Mouse (Mus musculus) adrenal gland, postnatal 4 days (tissue): ENCODE measurements around the gene Il1rapl2. TPM values are rescaled to one million over a fixed set of nuclear protein-coding genes. Genes with fewer than 3 reads are reported as not detected.

Experiments used
- DNase-seq, 2 experiments: peaks; one replicate each; pipeline ENCODE4 v3.0.0; 2021 to 2022; ENCODE audit warnings: low spot score in 2 of 2, mixed read lengths in 2 of 2
- long read RNA-seq, 2 experiments: library from polyadenylated mRNA; stranded (forward); transcript quantifications; one replicate each; pipeline ENCODE4 v2.0.0; 2021
- total RNA-seq, 2 experiments: library from RNA; stranded (reverse); gene quantifications; 2 replicates each; pipeline ENCODE4 v1.2.3; 2021

The Il1rapl2 gene
- 1 to 10 TPM in 1 of 2 experiments, under 1 TPM in 1; 0.62 to 2.1 TPM for total RNA-seq
- long read RNA-seq, experiment 1, partial matches to known transcripts, result 0 of 1 reads
- long read RNA-seq, experiment 1, other reads (novel, unspliced or antisense), result 1 of 1 reads
- long read RNA-seq, experiment 2, result 0 reads

DNA sequence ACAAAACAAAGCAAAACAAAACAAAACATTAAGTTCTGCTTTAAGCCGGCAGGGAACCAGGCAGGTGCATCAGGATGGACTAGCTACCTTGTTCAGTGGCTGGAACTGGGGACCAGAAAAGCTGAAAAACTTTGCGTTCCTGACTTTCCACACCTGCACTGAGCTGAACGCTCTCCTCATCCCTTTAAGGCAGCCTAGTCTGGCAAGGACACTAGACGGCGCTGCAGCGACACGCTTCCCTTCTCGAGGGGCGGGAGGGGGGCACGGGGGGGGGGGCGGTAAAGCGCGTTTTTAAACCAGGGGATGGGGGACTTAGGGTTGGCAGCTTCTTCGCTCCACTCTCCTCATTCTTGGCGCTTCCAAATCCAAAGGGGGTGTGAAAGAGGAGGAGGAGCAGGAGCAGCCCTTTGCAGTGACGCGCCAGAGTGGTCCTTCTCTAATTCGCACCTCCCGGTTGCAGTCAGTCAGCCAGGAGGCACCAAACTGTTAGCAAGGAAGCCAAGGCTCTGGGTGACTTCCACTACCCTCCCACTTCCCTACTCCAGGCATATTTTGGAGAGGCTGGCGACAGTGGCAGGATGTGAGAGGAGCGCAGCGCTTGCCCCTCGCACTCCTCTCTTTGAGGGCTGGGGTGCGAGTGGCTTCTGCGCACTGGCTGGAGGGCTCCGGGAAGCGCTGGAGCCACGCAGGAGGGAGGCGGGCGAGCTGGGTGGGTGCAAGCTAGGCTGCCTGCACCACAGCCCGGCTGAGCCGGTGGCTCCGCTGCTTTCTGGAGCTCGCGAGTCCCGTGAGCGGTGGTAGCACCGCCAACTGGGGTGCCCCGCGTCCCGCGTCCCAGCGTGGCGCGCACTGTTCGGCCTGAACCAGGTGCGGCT is at the start of gene Il1rapl2:
TSS of gene Il1rapl2 (plus strand) at position 288 of the 875 bp plus-strand sequence.
- DNase-seq, result no peak

DNA sequence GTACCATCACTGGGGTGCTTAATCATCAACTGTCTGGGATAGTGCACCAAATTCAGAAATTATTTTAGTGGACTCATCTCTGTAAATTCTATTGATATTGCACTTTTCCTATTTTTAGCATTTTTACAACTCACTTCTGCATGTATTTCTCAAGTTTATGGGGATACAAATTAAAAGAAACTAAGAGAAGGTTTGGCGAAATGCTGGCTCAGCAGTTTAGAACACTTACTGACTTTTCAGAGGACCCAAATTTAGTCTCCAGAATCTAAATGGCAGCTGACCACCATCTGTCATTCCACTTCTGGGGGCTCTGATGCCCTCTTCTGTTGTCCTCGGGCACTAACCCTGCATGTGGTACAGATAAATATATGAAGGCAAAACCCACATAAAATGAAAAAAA is 22.1 kb upstream of the Il1rapl2 start:
- DNase-seq, result no peak

DNA sequence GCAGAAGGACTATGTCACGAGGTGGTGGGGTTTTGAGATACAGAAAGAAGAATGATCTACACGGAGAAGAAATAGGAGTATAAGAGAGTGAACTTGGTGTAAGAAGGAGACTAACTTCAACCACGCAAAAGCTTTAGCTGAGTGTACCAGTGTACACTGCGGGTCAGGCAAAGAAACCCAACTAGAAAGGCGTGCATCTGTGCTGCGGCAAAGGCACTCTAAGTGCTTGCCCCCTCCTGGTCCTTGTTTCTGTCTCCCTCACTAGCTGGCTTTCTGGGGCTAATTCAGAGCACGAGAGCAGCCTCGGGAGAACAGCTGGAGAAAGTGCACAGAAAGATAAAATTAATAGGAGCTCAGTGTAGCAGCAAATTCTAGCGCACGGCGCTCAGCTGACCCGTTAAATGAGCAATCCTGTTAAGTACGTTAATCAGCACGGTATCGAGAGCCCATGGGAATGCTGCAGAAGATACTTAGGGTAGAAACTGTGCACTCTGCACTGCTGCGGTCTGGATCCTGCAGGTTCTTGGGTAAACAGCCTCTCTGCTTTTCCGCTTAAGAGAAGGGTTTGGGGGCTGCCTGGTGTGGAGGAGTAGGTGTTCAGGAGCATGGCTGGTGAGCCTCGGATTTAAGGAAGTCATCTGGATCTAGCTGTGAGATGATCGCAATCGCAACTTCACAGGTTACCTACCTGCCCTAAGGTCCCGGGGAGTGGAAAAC is 778 bp upstream of the Il1rapl2 start:
- DNase-seq, result no peak

DNA sequence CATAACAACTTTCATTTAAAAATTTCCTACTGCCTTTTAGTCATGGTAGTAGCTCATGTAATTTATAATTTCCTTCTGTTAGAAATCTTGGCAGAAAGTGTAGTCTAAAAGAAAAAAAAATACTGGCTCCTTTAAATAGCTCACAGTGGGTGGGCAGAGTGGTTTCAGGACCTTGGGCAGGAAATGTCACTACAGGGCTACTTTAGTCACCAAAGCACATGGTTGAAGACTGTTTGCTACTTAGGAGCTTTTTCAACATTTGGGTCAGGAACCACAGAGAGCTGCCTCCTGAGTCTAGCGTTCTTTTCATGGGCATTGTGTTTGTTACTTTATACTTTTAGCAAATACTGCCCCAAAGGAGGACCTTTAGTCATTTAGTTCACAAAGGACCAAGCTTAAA is 12.2 kb downstream of the Il1rapl2 start:
- DNase-seq, result no peak

DNA sequence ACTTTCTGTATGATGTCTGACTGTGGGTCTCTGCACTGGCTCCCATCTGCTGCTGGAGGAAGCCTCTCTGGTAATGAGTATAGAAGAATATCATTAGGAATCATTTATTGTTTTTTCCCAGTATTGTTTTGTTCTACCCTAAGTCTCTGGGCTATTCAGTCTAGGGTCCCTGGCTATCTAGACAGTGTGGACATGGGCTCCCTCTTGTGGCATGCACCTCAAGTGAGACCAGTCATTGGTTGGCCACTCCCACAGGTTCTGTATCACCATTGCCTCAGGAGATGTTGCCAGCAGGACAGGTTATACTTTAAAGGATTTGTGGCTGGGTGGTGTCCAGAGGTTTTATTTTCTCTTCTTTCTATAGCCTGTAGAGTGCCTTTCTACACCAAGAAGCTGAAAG is 50.3 kb downstream of the Il1rapl2 start:
- DNase-seq, result no peak

DNA sequence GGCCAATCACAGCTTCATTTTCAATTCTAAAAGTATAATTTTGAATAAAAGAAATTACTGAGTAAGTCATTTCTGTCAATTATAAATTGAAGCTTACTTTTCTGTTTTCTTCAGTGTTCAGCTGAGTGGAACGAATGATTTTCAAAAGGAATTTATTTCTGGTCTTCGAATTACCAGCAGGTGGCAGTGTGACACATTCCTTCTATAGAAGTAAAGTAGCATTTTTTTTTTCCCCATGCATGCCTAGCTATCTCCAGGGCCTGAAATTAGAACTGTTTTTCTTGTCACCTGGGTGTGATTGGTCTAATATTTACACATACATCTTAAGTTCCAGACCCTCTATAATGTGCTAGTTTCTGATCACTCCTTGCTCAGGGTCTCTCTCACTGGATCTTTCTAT is 96.6 kb downstream of the Il1rapl2 start:
- no peak for DNase-seq

DNA sequence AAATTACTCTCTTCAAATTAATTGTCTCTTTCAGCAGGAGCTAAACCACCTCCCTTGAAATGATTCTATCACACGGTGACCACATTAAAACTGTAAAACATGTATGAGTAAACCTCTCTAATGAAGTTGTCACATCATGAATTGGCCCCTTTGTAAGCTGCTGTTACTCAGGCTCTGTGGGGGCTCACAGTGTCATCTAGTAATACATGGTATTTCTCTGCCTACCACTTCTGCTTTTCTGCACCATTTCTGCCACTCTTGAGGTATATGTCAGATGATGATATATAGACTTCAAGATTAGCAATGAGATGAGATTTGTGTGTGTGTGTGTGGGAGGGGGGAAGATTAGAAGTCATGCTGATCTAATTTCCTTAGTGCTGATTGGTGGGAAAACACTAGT is 117.6 kb downstream of the Il1rapl2 start:
- no peak for DNase-seq

DNA sequence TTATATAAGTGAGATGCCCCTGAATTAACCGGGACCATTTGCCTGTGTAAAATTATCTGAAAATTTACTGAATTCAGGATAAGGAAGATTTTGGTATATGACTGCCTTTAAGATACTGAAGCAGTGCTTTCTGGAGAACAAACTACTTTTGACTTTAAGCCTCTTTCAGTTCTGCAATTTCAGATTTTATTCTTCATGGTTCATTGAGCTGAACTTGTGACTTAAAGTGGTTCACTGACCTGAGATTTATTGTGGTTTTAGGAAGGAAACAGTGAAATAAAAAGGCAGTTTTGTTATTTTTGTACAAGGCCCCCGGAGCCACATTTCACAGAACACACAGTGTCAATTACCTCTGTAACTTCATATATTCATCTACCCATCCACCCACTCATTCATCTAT is 129.6 kb downstream of the Il1rapl2 start:
- DNase-seq, result no peak

DNA sequence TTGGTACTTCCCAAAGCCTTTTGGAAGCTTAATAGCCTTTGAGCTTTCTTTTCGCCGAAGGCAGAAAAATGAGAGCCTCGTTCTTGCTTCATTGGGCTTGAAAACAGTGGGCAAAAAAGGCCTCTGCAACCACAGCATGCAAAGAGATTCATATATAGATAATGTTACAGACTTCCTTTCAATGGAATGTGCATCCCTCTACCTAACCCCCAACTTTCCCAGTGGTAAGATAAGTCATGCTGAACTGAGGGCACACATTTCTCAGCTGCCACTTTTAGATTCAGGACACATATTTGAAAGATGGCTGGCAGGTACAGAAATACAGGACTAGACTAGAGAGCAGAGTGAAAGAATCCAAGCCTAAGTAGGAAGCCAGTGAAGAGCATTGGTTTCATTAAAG is 185.1 kb downstream of the Il1rapl2 start:
- no peak for DNase-seq

DNA sequence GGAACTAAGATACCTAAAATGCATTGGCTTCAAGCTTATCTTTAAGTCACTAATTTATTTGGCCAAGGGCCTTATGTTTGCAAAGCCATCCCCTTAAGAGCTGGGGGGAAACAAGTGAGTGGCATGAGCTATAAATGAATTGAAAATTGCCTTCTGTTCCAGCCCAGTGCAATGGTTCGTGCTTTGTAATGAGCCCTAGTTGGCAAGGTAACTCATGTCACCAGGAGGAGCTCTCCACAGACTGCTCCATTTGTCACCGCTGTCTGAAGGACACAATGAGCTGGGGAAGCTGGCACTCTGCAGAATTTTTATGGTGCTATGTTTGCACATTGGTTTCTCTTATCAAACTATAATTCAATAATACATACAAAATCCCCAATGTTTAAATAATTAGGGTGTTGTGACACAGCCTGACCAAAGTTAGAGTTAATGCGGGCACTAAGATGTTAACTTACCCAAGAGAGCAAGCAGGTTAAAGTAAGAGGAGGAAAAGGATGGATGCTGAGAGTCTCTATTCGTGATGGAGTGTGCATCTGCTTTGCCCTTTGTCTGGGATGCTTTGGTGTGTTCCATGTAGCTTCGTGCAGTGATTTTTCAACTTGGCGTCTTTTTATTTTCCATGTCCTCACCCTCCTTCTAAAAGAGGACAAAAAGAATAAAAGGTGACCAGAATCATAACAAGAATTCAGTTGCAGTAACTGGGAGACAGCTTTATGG is 235.2 kb downstream of the Il1rapl2 start:
- no peak for DNase-seq

DNA sequence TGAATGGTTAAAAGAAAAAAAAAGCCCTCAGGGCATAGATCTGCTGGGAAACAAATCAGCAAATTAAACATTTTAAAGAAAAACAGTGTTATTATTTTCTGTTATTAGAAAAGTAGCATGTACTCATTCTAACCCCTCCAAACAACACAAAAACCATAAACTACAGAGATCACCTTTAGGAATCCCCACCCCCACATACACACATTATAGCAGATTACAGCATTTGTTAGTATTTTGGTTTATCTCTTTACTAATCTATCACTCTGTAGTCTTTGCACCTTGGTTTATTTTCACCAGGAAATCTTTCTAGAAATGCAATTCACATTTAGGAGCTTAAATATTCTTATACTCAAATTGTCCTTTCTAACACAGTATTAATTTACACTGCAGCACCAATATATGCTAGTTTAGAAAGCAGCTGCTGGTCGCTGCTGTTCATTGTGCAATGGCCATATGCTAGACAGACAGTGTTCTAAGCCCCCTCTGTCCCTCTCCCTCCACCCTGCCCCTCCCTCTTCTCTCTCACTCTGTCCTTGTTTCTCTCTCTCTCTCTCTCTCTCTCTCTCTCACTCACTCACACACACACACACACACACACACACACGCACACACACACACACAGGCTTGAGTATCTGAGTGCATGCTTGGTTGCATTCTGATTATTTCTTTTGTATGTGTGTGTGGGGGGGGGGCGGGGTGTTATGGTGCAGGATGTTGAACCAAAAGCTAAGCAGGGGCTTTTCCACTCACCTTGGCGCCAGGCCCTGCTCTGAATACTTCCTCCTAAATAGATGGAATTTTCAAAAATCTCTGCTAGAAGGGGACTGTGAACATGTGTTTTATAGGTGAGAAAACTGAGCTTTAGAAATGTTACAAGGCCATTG is 236.1 kb downstream of the Il1rapl2 start:
- DNase-seq, result no peak

DNA sequence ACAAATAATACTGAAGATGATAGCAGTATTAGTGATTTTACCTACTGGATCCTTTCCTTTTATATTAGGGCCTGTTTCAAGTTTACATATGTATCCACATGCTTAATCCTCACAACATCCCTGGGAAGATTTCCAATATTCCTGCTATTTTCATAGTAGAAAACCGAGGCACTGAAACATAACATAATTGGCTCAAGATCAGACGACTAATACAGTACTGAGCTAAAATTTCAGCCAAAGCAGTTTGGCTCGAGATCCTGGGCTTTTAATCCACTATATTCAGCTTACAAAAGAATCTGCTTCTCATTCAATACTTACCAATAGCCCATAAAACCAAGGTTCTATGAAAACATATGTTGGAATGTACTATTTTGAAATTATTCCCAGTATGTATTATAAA is 239.1 kb downstream of the Il1rapl2 start:
- DNase-seq, result no peak

DNA sequence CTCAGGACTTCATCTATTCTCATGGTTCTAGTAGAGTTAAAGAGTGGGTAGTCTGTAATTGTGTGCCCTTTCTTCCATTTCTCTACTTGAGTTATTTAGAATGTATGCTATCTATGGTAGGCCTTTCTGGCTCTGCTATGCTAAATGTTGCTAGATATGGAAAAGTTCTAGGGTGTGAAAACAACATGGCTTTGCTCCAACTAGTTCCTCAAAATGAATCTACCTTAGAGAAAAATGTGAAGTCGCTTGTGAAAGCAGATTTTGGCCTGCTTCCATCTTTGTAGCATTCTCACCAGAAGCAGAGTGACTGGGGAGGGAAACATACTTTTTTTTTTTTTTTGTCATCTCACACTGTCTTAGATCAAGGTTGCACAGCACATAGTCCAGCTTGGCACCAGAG is 241.7 kb downstream of the Il1rapl2 start:
- DNase-seq, result no peak

DNA sequence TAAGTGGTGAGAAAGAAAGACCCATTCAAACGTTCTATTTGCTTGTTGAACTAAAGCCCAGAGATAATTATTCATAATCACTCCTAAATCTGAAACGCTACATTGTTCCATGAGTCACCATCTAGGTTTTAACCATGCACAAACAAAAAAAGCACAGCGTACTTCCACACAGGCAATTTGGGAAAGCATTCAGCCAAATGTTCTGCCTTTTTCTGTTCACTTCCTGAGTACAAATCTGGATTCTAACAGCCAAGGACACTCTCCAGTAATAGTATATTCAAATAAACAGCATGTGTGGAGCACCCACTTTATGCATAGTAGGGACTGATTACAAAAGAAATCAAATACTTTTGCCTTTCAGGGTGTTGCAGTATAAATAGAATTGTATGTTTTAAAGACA is 278.5 kb downstream of the Il1rapl2 start:
- DNase-seq, result no peak

DNA sequence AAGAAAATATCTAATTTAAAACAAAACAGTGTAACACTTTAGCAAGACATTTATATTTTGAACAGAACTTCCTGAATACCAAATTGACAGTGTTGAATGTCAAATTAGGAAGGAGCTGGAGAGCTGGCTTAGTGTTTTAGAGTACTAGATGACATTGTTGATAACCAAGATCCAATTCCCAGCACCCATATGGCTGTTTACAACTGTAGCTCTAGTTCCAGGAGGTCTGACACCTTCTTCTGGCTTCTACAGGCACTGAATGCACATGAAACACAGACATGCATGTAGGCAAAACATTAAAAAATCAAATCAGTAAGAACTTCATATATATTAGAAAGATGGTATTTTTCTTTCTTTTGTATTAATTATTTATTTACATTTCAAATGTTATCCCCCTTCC is 353.1 kb downstream of the Il1rapl2 start:
- no peak for DNase-seq

DNA sequence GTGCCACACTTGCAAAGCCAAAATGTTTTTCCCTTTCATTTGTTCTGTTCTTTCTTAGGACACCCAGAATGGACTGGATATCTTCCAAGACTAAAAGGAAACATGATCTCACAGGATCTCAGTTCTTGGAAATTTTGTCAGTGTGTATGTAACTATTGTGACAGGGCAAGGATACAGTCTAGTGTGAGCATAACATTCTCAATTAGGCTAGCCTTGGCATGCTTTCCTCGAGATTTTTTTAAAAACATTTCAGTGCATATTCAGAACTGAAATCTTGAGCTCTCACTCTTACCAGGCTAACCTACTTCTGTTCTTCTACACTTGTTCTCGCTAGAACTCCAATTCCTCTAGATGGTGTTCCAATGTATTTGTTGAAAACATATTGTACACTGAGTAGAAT is 356.4 kb downstream of the Il1rapl2 start:
- no peak for DNase-seq

DNA sequence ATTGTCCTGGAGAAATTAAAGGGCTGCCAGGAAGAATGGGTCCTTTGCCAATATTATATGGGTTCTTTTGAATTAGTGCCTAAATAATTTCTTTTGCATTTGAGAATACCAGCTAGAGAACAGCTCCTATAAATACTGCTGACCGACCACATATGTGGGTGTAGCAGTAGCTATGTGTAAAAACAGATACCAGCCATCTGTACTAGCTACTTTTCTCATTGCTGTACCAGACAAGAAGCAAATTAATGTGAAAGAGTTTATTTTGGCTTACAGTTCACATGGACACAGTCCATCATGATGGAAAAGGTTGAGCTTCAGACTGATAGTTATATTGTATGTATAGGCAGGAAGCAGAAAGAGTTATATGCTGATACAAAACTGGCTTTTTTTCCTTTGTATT is 377.3 kb downstream of the Il1rapl2 start:
- DNase-seq, result no peak

DNA sequence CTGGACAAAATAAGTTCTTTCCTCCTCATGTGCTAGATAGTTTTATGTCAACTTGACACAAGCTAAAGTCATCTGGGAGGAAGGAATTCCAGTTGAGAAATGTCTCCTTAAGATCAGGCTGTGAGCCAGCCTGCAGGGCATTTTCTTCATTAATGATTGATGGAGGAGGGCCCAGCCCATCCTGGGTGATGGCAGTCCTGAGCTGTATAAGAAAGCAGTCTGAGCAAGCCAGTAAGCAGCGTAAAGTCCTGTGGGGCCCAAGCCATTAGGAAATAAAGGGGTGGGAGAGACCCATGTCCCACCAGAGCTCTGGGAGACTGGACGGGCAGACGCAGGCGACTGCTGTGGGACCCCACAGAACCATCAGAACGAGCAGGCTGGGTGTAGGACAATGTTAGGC is 400.9 kb downstream of the Il1rapl2 start:
- no peak for DNase-seq

DNA sequence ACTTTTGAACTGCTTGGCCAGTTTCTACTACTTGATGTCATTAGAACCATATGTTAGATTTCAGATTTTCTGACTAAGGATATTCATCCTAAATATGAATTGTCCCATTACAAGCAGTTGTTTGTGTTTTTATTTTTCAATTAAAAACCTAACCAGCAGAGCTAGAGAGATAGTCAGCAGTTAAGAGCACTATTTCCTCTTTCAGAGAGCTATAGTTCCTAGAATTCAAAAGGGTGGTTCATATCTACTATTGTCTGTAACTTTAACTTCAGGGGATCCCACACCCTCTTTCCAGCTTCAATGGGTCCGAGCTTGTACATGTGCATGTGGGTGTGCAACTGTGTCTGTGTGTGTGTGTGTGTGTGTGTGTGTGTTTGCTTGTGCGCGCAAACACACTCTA is 472.7 kb downstream of the Il1rapl2 start:
- DNase-seq, result no peak

DNA sequence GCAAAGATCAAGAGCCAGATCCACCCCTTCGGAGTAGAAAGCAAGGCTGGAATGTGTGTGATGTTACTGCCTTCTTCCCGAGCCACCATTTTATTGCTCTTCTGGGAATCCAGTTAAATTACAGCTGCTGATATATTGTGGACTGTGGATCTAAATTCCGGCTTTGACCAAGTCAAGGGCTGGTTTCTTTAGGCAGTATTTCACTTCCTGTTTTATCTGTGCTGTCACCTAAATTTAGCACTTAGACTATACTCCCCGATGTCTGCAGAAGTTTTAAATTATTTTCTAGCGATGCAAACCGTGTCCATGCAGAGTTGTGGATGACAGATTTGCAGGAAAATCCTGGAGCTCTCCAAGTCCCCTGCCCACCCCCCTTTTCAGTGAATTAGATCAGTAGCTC is 533.5 kb downstream of the Il1rapl2 start:
- no peak for DNase-seq

DNA sequence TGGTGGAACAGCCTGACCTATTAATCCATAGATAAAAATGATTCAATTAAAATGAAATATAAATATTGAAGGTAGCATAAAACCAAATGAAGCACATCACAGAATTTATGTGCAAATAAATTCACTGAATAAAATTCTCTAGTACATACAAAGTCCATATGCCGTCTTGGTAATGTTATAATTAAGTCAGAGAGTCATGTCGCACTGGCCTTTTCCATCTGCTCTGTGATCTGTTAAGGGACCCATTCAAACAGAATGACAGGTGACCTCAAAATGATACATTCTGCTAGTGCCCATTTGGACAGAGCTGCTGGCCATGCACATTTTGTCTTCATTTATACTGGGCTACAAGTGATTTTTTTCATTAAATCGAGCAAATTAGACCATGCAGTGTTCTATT is 534.3 kb downstream of the Il1rapl2 start:
- no peak for DNase-seq
